ENCODE assay signal across 8 mouse cellular contexts in the genomic region with DNA sequence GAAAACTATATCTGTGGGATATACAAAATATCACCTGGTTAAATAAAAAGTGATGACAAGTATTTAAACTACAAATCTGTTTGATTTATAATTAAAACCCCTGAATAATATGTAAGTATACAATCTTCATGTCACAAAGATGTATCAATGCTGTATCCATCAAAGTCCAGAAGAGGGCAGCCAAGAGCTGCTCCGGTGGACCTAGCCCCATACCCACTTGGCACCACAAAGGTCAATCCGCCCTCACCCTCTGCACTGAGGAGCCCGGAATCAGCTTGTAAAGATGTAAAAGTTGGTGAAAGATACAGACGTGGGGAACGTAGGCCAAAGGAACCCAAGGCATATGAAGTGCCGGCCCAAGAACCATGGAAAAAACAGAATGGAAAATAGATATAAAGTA.
DNase-seq lines count a peak whose midpoint lies in the region; ATAC-seq and TF ChIP-seq lines count a peak whose summit lies in the region.

No protein-coding gene starts in this region.

- H3K27me3 ChIP-seq in kidney, embryonic 14.5 days (ENCODE audit: control insufficient read depth, insufficient read depth, low read length): no peaks in the 10 kb centered on the region
- H3K27me3 ChIP-seq in neural tube, embryonic 14.5 days (ENCODE audit: control insufficient read depth, insufficient read depth, low read length): no peaks in the 10 kb centered on the region

- H3K27ac ChIP-seq in kidney, embryonic 14.5 days (ENCODE audit: low read depth, low read length): no peak overlapping the region
- no peak overlapping the region for H3K27ac ChIP-seq in neural tube, embryonic 14.5 days (ENCODE audit: low read depth, low read length)

- H3K36me3 ChIP-seq in kidney, embryonic 14.5 days (ENCODE audit: control insufficient read depth, insufficient read depth, low read length): no peaks in the 10 kb centered on the region
- H3K36me3 ChIP-seq in neural tube, embryonic 14.5 days (ENCODE audit: control insufficient read depth, insufficient read depth, low read length): no peaks in the 10 kb centered on the region

- no peak overlapping the region for H3K4me2 ChIP-seq in kidney, embryonic 14.5 days (replicated peaks; ENCODE audit: low read depth, low read length)
- H3K4me2 ChIP-seq in neural tube, embryonic 14.5 days (ENCODE audit: low read depth, low read length): no peak overlapping the region

- ATAC-seq in kidney, embryonic 14.5 days (ENCODE audit: low FRiP score, low TSS enrichment): peak; percentile 60; the same call in 1 of the 2 replicates
- peak; percentile 84; the same call in 1 of the 2 replicates for ATAC-seq in neural tube, embryonic 14.5 days (ENCODE audit: low read depth)

- no peak overlapping the region for H3K9ac ChIP-seq in kidney, embryonic 14.5 days (ENCODE audit: low read depth, low read length)
- H3K9ac ChIP-seq in neural tube, embryonic 14.5 days (replicated peaks; ENCODE audit: low read depth, low read length): no peak overlapping the region

- H3K4me3 ChIP-seq in kidney, embryonic 14.5 days (ENCODE audit: low read length): no peak overlapping the region
- H3K4me3 ChIP-seq in lung, adult 2 months (replicated peaks; ENCODE audit: extremely low read depth, low read depth, low read length): no peak overlapping the region
- H3K4me3 ChIP-seq in neural tube, embryonic 14.5 days (ENCODE audit: low read depth, low read length): no peak overlapping the region

- TF ChIP-seq CTCF in lung, adult 2 months (IDR thresholded peaks at IDR 0.05; ENCODE audit: insufficient read depth, low read length): peak; percentile 80

- DNase-seq in B cell, adult 2 months: peak; percentile 67 to 69
- DNase-seq in MEL-GATA-1-ER (ENCODE audit: extremely low read depth, low read depth): peak; percentile 43
- DNase-seq in cerebellum, adult 8-10 months: peak; percentile 56
- peak; percentile 15 to 38 for DNase-seq in frontal cortex, postnatal 36 days (ENCODE audit: low spot score in 2 of 2)
- DNase-seq in lung, adult 2 months: peak; percentile 8
- peak; percentile 43 for DNase-seq in thymus, postnatal 36 days

- TF ChIP-seq POLR2A in lung, adult 2 months (IDR thresholded peaks at IDR 0.05; ENCODE audit: borderline replicate concordance, extremely low read depth, low read depth, low read length): no peak

- 11% methylated on average over 6 of the region's 6 CpGs for WGBS in kidney, embryonic 14.5 days
- 12% methylated on average over 6 of the region's 6 CpGs for WGBS in lung, adult 2 months
- WGBS in neural tube, embryonic 14.5 days: 17% methylated on average over 6 of the region's 6 CpGs

- no peaks in the 10 kb centered on the region for H3K4me1 ChIP-seq in kidney, embryonic 14.5 days (ENCODE audit: control insufficient read depth, insufficient read depth, low read length)
- no peaks in the 10 kb centered on the region for H3K4me1 ChIP-seq in lung, adult 2 months (ENCODE audit: control insufficient read depth, insufficient read depth, low read length)
- no peaks in the 10 kb centered on the region for H3K4me1 ChIP-seq in neural tube, embryonic 14.5 days (ENCODE audit: control insufficient read depth, insufficient read depth, low read length)

- H3K9me3 ChIP-seq in kidney, embryonic 14.5 days (ENCODE audit: control insufficient read depth, low read length): no peaks in the 10 kb centered on the region
- no peaks in the 10 kb centered on the region for H3K9me3 ChIP-seq in neural tube, embryonic 14.5 days (ENCODE audit: control insufficient read depth, low read length)

Comparison
In these comparisons a context has a peak if more than half of its experiments do, and no peak if none do; other contexts are left out.
1. DNase-seq: peak in every context shown above with its lines; median percentile 68 in B cell, adult 2 months; 56 in cerebellum, adult 8-10 months; 43 in MEL-GATA-1-ER; 43 in thymus, postnatal 36 days; 26 in frontal cortex, postnatal 36 days; 8 in lung, adult 2 months.